Mouse (Mus musculus) kidney, adult 2 months (tissue): ENCODE data around the gene Rnf8.

Experiments
- CTCF ChIP-seq: fragments of 200-500 bp; conservative IDR thresholded peaks from 2 replicates; pipeline ENCODE4 v1.5.1; 2011; ENCODE audit warnings: low read depth, mild to moderate bottlenecking, control low read depth, low read length, moderate library complexity, mixed read lengths; ENCODE audit not compliant: insufficient read depth, insufficient read length
- POLR2A ChIP-seq: fragments of 200-500 bp; IDR thresholded peaks from one replicate; pipeline ENCODE4 v1.6.1; 2011; ENCODE audit warnings: low read depth, low read length, control low read depth

DNA sequence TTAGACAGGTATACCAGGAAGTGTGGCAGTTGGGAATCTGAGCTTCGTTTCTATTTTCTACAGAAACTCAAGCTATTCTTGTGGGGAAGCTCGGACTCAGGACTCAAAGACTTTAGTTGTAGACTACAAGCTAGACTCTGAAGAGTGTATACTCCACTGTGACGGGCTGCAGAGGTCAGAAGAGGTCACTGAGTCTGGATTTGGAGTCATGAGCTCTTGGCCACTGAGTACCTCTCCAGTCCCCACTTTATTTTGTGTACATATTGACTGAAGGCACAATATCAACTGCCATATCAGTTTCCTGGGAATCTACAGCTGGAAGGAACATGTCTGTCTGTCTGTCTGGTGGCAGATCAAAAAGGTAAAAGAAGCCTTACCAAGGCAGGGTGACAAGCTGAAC lies 4.6 kb downstream of the Rnf8 start:
- TF ChIP-seq POLR2A, result no peak
- no peak for TF ChIP-seq CTCF
